Mouse (Mus musculus) forebrain, embryonic 15.5 days (tissue): ENCODE measurements around the gene Arf3. TPM values are rescaled to one million over a fixed set of nuclear protein-coding genes. Genes with fewer than 3 reads are reported as not detected.

Source experiments
- ATAC-seq: fragments of 200-750 bp; cut with Nextera tagmentation; replicated peaks from 2 replicates; pipeline ENCODE4 v1.8.0; 2017; ENCODE audit warnings: mild to moderate bottlenecking, moderate TSS enrichment, moderate library complexity
- H3K27ac ChIP-seq: fragments of 300-500 bp; sonication (generic); replicated peaks from 2 replicates; pipeline ENCODE4 v1.5.1; 2015; ENCODE audit warnings: mild to moderate bottlenecking, inconsistent platforms
- H3K27me3 ChIP-seq: fragments of 300-500 bp; sonication (generic); 2 replicates; pipeline ENCODE4 v1.6.1; 2015; ENCODE audit warnings: inconsistent platforms
- H3K36me3 ChIP-seq: fragments of 300-500 bp; sonication (generic); 2 replicates; pipeline ENCODE4 v1.6.1; 2015; ENCODE audit warnings: mild to moderate bottlenecking, inconsistent platforms
- H3K4me1 ChIP-seq: fragments of 300-500 bp; sonication (generic); 2 replicates; pipeline ENCODE4 v1.6.1; 2015; ENCODE audit warnings: inconsistent platforms
- H3K4me2 ChIP-seq: fragments of 300-500 bp; sonication (generic); replicated peaks from 2 replicates; pipeline ENCODE4 v1.6.1; 2015; ENCODE audit warnings: mild to moderate bottlenecking, inconsistent platforms
- H3K4me3 ChIP-seq: fragments of 300-500 bp; sonication (generic); 2 replicates; pipeline ENCODE4 v1.5.1; 2015; ENCODE audit warnings: mild to moderate bottlenecking, inconsistent platforms
- H3K9ac ChIP-seq: fragments of 300-500 bp; sonication (generic); replicated peaks from 2 replicates; pipeline ENCODE4 v1.6.1; 2015; ENCODE audit warnings: mild to moderate bottlenecking, inconsistent platforms
- H3K9me3 ChIP-seq: fragments of 300-500 bp; sonication (generic); 2 replicates; pipeline ENCODE4 v1.6.1; 2016; ENCODE audit warnings: inconsistent platforms
- WGBS: fragments of 180-500 bp; shearing (Covaris S2); methylation state at CpG from one replicate; pipeline ENCODE4 v1.1.7; 2015; ENCODE audit warnings: mixed read lengths; 5-methylcytosine and 5-hydroxymethylcytosine counted together
- polyA plus RNA-seq: library from polyadenylated mRNA; unstranded; fragments of >200 nt; fragmentation: Nextera tagmentation; extraction: Ambion mirVana; gene quantifications from 2 replicates; pipeline ENCODE4 v1.2.1, GENCODE M21; 2015

Arf3 gene
- polyA plus RNA-seq, 1 experiment from 2014 or later, result 88.2 TPM

DNA sequence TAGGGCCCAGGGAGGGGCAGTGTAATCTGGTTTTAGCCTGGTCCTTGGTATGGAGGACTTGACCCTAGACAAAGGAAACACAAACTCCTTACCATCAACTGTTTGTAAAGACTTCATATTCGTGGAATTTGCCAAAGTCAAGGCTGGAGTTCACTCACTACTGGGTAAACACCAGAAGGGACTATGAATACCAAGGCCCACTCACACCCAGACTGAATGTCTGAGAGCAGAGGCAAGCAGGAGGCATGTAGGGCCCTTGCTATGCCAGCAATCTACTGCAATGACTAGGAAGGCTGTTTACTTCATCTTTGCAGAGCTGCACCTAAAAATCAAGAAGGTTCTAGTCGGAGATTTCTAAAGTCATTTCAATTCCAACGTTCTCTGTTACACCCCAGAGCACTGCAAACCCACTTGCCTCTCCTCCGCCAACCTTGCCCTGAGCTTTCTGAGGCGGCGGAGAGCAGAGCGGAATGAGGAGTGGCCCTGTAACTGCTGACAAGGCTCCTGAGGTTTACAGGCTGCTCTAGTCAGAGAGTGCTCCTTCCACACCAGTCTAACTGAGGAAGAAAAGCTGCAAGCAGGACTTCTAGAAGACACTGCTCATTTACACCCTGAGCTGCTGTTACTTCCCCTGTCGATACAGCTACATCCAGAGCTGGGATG, 20.1 kb downstream of the Arf3 start:
- 83% methylated on average over 8 of the region's 8 CpGs for WGBS
- peaks cover 37% of the 10 kb centered on the region for H3K36me3 ChIP-seq

GRCm38 (mm10) chr15:98740219-98740618, 22.8 kb downstream of the Arf3 start:
- Histone ChIP-seq H3K36me3 (peaks cover 58% of the 10 kb centered on the region), H3K27me3 (no peaks in the 10 kb centered on the region), H3K9ac (no peak overlapping the region), H3K4me2 (no peak overlapping the region), H3K4me3 (no peak overlapping the region), H3K9me3 (no peaks in the 10 kb centered on the region), H3K27ac (no peak overlapping the region), H3K4me1 (no peaks in the 10 kb centered on the region)
- ATAC-seq, result no peak
- 82% methylated on average over 8 of the region's 8 CpGs for WGBS

More for the DNA sequence above, 20.1 kb downstream of the Arf3 start:
- Histone ChIP-seq H3K9me3 (no peaks in the 10 kb centered on the region), H3K27ac (no peak overlapping the region), H3K27me3 (no peaks in the 10 kb centered on the region), H3K9ac (no peak overlapping the region), H3K4me3 (no peak overlapping the region), H3K4me2 (no peak overlapping the region), H3K4me1 (no peaks in the 10 kb centered on the region)
- ATAC-seq, result no peak

DNA sequence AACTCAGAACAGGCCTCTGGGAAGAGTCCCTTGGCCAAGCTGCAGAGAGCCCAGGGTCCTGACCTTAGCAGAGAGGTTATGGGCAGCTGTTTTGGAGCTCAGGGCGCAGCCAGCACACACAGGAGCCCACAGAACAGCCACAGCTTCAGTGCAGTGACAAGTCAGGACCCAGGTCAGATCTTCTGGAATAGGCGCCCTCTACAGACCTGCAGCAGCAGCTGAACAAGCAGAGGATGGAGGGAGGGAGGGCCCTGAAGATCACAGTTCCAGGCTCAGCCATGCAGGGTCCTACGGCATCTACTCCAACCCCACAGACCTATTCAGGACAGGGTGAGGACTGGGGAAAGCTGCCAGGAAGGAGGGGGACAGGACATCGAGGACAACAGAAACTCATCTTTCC, 24.2 kb downstream of the Arf3 start:
- Histone ChIP-seq H3K4me2 (no peak overlapping the region), H3K4me1 (no peaks in the 10 kb centered on the region), H3K9me3 (no peaks in the 10 kb centered on the region), H3K36me3 (peaks cover 55% of the 10 kb centered on the region), H3K4me3 (no peak overlapping the region), H3K9ac (no peak overlapping the region), H3K27me3 (no peaks in the 10 kb centered on the region), H3K27ac (no peak overlapping the region)
- 64% methylated on average over 4 of the region's 4 CpGs for WGBS
- no peak for ATAC-seq

DNA sequence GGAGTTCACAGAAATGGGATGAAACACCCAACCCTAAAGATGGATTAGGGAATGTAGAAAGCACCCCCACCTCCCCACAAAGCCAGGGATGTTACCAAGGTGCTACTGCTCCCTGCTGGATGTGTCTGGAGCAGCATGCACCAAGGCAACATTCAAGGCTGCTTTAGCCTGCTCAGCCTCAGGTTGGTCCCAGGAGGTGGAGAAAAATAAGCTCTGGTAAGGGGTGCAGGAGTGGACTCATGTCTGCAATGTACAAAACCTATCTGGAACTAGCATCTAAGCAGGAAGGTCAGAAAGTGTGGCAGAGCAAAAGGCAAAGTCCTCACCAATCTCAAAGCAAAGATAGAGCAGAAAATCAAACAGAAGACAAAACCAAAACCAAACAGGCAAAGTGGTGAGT, 25.1 kb downstream of the Arf3 start:
- Histone ChIP-seq H3K27me3 (no peaks in the 10 kb centered on the region), H3K4me1 (no peaks in the 10 kb centered on the region), H3K36me3 (peaks cover 55% of the 10 kb centered on the region), H3K4me3 (no peak overlapping the region), H3K4me2 (no peak overlapping the region), H3K9me3 (no peaks in the 10 kb centered on the region), H3K27ac (no peak overlapping the region), H3K9ac (no peak overlapping the region)
- no peak for ATAC-seq

- no peak overlapping the region for H3K9ac ChIP-seq
- H3K27me3 ChIP-seq, result no peaks in the 10 kb centered on the region
- no peak for ATAC-seq
- 94% methylated on average over 10 of the region's 10 CpGs for WGBS
- H3K27ac ChIP-seq, result no peak overlapping the region
- no peaks in the 10 kb centered on the region for H3K4me1 ChIP-seq
- no peaks in the 10 kb centered on the region for H3K9me3 ChIP-seq
- H3K36me3 ChIP-seq, result peaks cover 49% of the 10 kb centered on the region
- H3K4me2 ChIP-seq, result no peak overlapping the region
- no peak overlapping the region for H3K4me3 ChIP-seq
These were observed 26.5 kb downstream of the Arf3 start for GRCm38 (mm10) chr15:98736521-98736920.

- H3K9ac ChIP-seq, result no peak overlapping the region
- peaks cover 28% of the 10 kb centered on the region for H3K36me3 ChIP-seq
- no peak overlapping the region for H3K4me3 ChIP-seq
- ATAC-seq, result no peak
- H3K27me3 ChIP-seq, result no peaks in the 10 kb centered on the region
- H3K9me3 ChIP-seq, result no peaks in the 10 kb centered on the region
- 91% methylated on average over 5 of the region's 5 CpGs for WGBS
- no peak overlapping the region for H3K4me2 ChIP-seq
- H3K27ac ChIP-seq, result no peak overlapping the region
- H3K4me1 ChIP-seq, result no peaks in the 10 kb centered on the region
These were observed 28.9 kb downstream of the Arf3 start for GRCm38 (mm10) chr15:98733976-98734566.

- no peaks in the 10 kb centered on the region for H3K4me1 ChIP-seq
- no peak overlapping the region for H3K9ac ChIP-seq
- 73% methylated on average over 6 of the region's 6 CpGs for WGBS
- no peak overlapping the region for H3K4me2 ChIP-seq
- H3K27ac ChIP-seq, result no peak overlapping the region
- peaks cover 6% of the 10 kb centered on the region; the same call in 1 of the 2 replicates for H3K27me3 ChIP-seq
- no peak for ATAC-seq
- H3K36me3 ChIP-seq, result peaks cover 23% of the 10 kb centered on the region
- no peaks in the 10 kb centered on the region for H3K9me3 ChIP-seq
- H3K4me3 ChIP-seq, result no peak overlapping the region
These were observed 29.6 kb downstream of the Arf3 start for GRCm38 (mm10) chr15:98733370-98733769.

GRCm38 (mm10) chr15:98732006-98732531, 30.9 kb downstream of the Arf3 start:
- Histone ChIP-seq H3K36me3 (peaks cover 19% of the 10 kb centered on the region), H3K9me3 (no peaks in the 10 kb centered on the region), H3K4me2 (no peak overlapping the region), H3K9ac (no peak overlapping the region), H3K27me3 (peaks cover 8% of the 10 kb centered on the region; the same call in 1 of the 2 replicates), H3K4me1 (peaks cover 12% of the 10 kb centered on the region), H3K4me3 (no peak overlapping the region), H3K27ac (no peak overlapping the region)
- no peak for ATAC-seq
- 70% methylated on average over 8 of the region's 8 CpGs for WGBS

DNA sequence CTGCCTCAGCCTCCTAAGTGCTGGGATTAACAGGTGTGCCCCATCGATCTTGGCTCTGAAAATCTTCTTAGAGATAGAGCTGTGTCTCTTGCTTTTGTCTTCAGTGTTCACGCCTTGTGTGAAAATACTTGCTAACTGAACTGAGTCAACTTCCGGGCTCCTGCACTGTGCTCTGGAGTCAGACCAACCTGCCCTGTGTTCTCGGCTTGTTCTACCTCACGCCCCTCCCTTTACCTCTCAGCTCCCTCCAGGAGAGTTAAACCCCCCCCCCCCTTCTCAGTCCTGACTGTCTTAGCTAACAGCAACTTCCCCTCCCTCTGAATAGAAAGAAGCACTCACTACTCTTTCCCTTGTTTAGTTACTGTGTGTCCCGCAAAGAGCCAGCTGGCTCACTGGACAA, 32.2 kb downstream of the Arf3 start:
- no peaks in the 10 kb centered on the region for H3K9me3 ChIP-seq
- peaks cover 19% of the 10 kb centered on the region; the same call in 1 of the 2 replicates for H3K27me3 ChIP-seq
- peaks cover 15% of the 10 kb centered on the region for H3K4me1 ChIP-seq
- H3K4me2 ChIP-seq, result no peak overlapping the region
- no peak overlapping the region for H3K9ac ChIP-seq
- no peak overlapping the region for H3K27ac ChIP-seq
- no peak overlapping the region for H3K4me3 ChIP-seq
- WGBS, result 82% methylated on average over 6 of the region's 6 CpGs
- ATAC-seq, result no peak
- peaks cover 7% of the 10 kb centered on the region for H3K36me3 ChIP-seq

- H3K4me1 ChIP-seq, result peaks cover 15% of the 10 kb centered on the region
- WGBS, result 76% methylated on average over 7 of the region's 7 CpGs
- H3K9me3 ChIP-seq, result no peaks in the 10 kb centered on the region
These were observed 33.0 kb downstream of the Arf3 start for GRCm38 (mm10) chr15:98729791-98730545.

GRCm38 (mm10) chr15:98728366-98728765, 34.6 kb downstream of the Arf3 start:
- Histone ChIP-seq H3K9me3 (no peaks in the 10 kb centered on the region), H3K36me3 (no peaks in the 10 kb centered on the region), H3K9ac (no peak overlapping the region), H3K4me3 (peak overlapping the region; percentile 45; the same call in 1 of the 2 replicates), H3K27me3 (peaks cover 21% of the 10 kb centered on the region; the same call in 1 of the 2 replicates), H3K4me1 (peaks cover 21% of the 10 kb centered on the region), H3K27ac (no peak overlapping the region), H3K4me2 (peak overlapping the region; percentile 94)
- no peak for ATAC-seq
- 44% methylated on average over 9 of the region's 9 CpGs for WGBS

More at GRCm38 (mm10) chr15:98729791-98730545, 33.0 kb downstream of the Arf3 start:
- Histone ChIP-seq H3K9ac (no peak overlapping the region), H3K4me3 (no peak overlapping the region), H3K4me2 (no peak overlapping the region), H3K27me3 (peaks cover 19% of the 10 kb centered on the region; the same call in 1 of the 2 replicates), H3K27ac (no peak overlapping the region), H3K36me3 (no peaks in the 10 kb centered on the region)
- no peak for ATAC-seq
